In the genomic region with DNA sequence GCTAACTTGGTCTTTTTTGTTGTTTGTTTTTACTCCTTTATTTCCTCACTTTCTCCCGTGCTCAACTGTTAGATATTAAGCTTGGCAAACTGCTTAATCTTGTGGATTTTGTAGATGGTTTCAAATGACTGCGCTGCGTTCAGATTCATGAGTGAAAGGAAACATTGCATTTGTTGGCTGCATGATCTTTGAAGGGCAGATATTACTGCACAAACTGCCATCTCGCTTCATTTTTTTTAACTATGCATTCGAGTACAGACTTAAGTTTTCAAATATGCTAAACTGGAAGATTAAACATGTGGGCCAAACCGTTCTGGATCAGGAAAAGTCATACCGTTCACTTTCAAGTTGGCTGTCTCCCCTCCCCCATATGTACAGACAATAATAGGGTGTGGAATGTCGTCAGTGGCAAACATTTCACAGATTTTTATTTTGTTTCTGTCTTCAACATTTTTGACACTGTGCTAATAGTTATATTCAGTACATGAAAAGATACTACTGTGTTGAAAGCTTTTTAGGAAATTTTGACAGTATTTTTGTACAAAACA, we compare ENCODE assay signal across 8 mouse cellular contexts. TPM values are rescaled to one million over a fixed set of nuclear protein-coding genes. Genes with fewer than 3 reads are reported as not detected.
DNase-seq lines count a peak whose midpoint lies in the region; ATAC-seq lines count a peak whose summit lies in the region.

No protein-coding gene starts in this region.

- H3K4me3 ChIP-seq in kidney, embryonic 16.5 days (ENCODE audit: low read length): peak overlapping the region; percentile 97
- H3K4me3 ChIP-seq in brown adipose tissue, adult 24 weeks (ENCODE audit: insufficient read depth, low read depth, low read length): peak overlapping the region; percentile 28; the same call in 1 of the 2 replicates
- H3K4me3 ChIP-seq in heart, embryonic 16.5 days (ENCODE audit: low read length): peak overlapping the region; percentile 97
- H3K4me3 ChIP-seq in midbrain, embryonic 10.5 days: peak overlapping the region; percentile 98

- 14% methylated on average over 8 of the region's 8 CpGs for WGBS in kidney, embryonic 16.5 days
- WGBS in heart, embryonic 16.5 days: 15% methylated on average over 8 of the region's 8 CpGs
- 21% methylated on average over 8 of the region's 8 CpGs for WGBS in midbrain, embryonic 10.5 days

- 0 out of 2 replicates have a peak, but pooled peaks cover 3% of the 10 kb centered on the region for H3K36me3 ChIP-seq in kidney, embryonic 16.5 days (ENCODE audit: insufficient read depth, low read length)
- no peaks in the 10 kb centered on the region for H3K36me3 ChIP-seq in heart, embryonic 16.5 days (ENCODE audit: control insufficient read depth, insufficient read depth)
- peaks cover 20% of the 10 kb centered on the region for H3K36me3 ChIP-seq in midbrain, embryonic 10.5 days

- no peak for DNase-seq in kidney, postnatal 36 days
- no peak for DNase-seq in midbrain, embryonic 10.5 days (ENCODE audit: low spot score)
- no peak for DNase-seq in spleen, postnatal 10 days (ENCODE audit: low spot score in 2 of 2)
- no peak for DNase-seq in spleen, adult 18-20 months

- peak overlapping the region; percentile 71 for H3K9ac ChIP-seq in kidney, embryonic 16.5 days (replicated peaks; ENCODE audit: low read length)
- peak overlapping the region; percentile 82 for H3K9ac ChIP-seq in heart, embryonic 16.5 days (ENCODE audit: low read length)

- no peaks in the 10 kb centered on the region for H3K9me3 ChIP-seq in kidney, embryonic 16.5 days (ENCODE audit: low read length)
- H3K9me3 ChIP-seq in heart, embryonic 16.5 days (replicated peaks; ENCODE audit: control insufficient read depth, low read length): no peaks in the 10 kb centered on the region
- no peaks in the 10 kb centered on the region for H3K9me3 ChIP-seq in midbrain, embryonic 10.5 days (replicated peaks)

- no peak for ATAC-seq in kidney, embryonic 16.5 days (ENCODE audit: low FRiP score, low TSS enrichment)
- no peak for ATAC-seq in heart, embryonic 16.5 days (replicated peaks; ENCODE audit: extremely low read depth, insufficient read depth, low FRiP score)
- no peak for ATAC-seq in erythroid progenitor cell, adult 5-6 weeks (replicated peaks; ENCODE audit: low FRiP score, poor library complexity, severe bottlenecking)

- peak overlapping the region; percentile 69 for H3K4me2 ChIP-seq in kidney, embryonic 16.5 days (replicated peaks; ENCODE audit: low read depth, low read length)
- H3K4me2 ChIP-seq in heart, embryonic 16.5 days (ENCODE audit: low read depth, low read length): peak overlapping the region; percentile 83

- peak overlapping the region; percentile 73 for H3K27ac ChIP-seq in kidney, embryonic 16.5 days (ENCODE audit: low read length)
- H3K27ac ChIP-seq in brown adipose tissue, adult 24 weeks (replicated peaks; ENCODE audit: low read depth, low read length): no peak overlapping the region
- peak overlapping the region; percentile 53; the same call in 1 of the 2 replicates for H3K27ac ChIP-seq in heart, embryonic 16.5 days (ENCODE audit: low read length)
- H3K27ac ChIP-seq in midbrain, embryonic 10.5 days (replicated peaks): peak overlapping the region; percentile 99; the same call in 1 of the 2 replicates

- H3K27me3 ChIP-seq in kidney, embryonic 16.5 days (ENCODE audit: insufficient read depth, low read length): no peaks in the 10 kb centered on the region
- H3K27me3 ChIP-seq in heart, embryonic 16.5 days (ENCODE audit: control insufficient read depth, insufficient read depth, low read length): no peaks in the 10 kb centered on the region
- H3K27me3 ChIP-seq in midbrain, embryonic 10.5 days (ENCODE audit: low read depth, poor library complexity, severe bottlenecking): no peaks in the 10 kb centered on the region

- peaks cover 41% of the 10 kb centered on the region for H3K4me1 ChIP-seq in kidney, embryonic 16.5 days (ENCODE audit: insufficient read depth, low read length)
- H3K4me1 ChIP-seq in brown adipose tissue, adult 24 weeks (ENCODE audit: control insufficient read depth, insufficient read depth, insufficient read length, low read length): peaks cover 2% of the 10 kb centered on the region; the same call in 1 of the 2 replicates
- peaks cover 33% of the 10 kb centered on the region for H3K4me1 ChIP-seq in heart, embryonic 16.5 days (ENCODE audit: control insufficient read depth, insufficient read depth, low read length)
- peaks cover 53% of the 10 kb centered on the region for H3K4me1 ChIP-seq in midbrain, embryonic 10.5 days

RNA-seq across cellular contexts. Expression of gene Cited2, which starts 2.1 kb away (rescaled TPM):
- 62.0 and 67.8 TPM in 2 replicates for polyA plus RNA-seq in kidney, embryonic 16.5 days (2015; fragmentation: Nextera tagmentation; extraction: Ambion mirVana)
- polyA plus RNA-seq in brown adipose tissue, adult 24 weeks (2012; ENCODE audit: insufficient read depth, insufficient read length, missing spikeins): 12.4 and 14.9 TPM in 2 replicates
- polyA plus RNA-seq in heart, embryonic 16.5 days (2015; fragmentation: Nextera tagmentation; extraction: Ambion mirVana): 23.9 and 24.0 TPM in 2 replicates
- polyA plus RNA-seq in midbrain, embryonic 10.5 days (2016; fragmentation: Nextera tagmentation; extraction: Ambion mirVana): 59.6 and 60.1 TPM in 2 replicates
- 32.4 and 38.6 TPM in 2 replicates for total RNA-seq in erythroid progenitor cell, adult 5-6 weeks (2015; ENCODE audit: low replicate concordance)
- total RNA-seq in erythroid progenitor cell, adult 5-6 weeks (2017; ENCODE audit: low replicate concordance): 9.8 and 40.0 TPM in 2 replicates

Comparison
In these comparisons a context has a peak if more than half of its experiments do, and no peak if none do; other contexts are left out.
1. H3K4me3 ChIP-seq: peak in every context shown above with its lines; median percentile 98 in midbrain, embryonic 10.5 days; 97 in kidney, embryonic 16.5 days; 97 in heart, embryonic 16.5 days; 28 in brown adipose tissue, adult 24 weeks.